Mouse (Mus musculus): ENCODE measurements at regions not wholly inside any gene's neighbourhood (a gene's known extent, or its start where the extent isn't known, plus 50 kb on each side); places are given as distances from the start of the nearest gene placed in this dataset.
A peak's percentile ranks its signal among the peaks of the same experiment; 100 is the strongest.

DNA sequence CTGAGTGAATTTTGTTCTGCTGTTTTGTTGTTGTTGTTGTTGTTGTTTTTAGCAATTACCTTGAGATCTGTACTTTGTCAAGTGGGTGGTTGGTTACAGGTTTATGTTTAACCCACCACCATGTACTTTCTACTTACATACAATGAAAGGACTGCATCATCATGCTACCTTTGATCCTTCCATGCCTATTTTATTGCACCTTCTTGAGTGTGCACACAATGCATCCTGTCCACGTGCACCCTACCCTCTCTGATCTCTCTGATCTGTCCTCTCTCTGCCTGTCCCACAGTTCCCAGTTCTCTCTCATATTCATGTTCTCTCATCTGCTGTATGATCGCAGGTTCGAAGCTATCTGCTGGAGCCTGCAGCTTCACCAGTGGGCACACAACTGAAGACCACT, 59.9 kb upstream of the Gas1 start:
- WGBS: 90% methylated on average over 3 of the region's 3 CpGs
- ATAC-seq (ENCODE audit: insufficient number of reproducible peaks, insufficient read depth, low FRiP score, low TSS enrichment, low read depth): no peak
- no peak overlapping the region for H3K9ac ChIP-seq

DNA sequence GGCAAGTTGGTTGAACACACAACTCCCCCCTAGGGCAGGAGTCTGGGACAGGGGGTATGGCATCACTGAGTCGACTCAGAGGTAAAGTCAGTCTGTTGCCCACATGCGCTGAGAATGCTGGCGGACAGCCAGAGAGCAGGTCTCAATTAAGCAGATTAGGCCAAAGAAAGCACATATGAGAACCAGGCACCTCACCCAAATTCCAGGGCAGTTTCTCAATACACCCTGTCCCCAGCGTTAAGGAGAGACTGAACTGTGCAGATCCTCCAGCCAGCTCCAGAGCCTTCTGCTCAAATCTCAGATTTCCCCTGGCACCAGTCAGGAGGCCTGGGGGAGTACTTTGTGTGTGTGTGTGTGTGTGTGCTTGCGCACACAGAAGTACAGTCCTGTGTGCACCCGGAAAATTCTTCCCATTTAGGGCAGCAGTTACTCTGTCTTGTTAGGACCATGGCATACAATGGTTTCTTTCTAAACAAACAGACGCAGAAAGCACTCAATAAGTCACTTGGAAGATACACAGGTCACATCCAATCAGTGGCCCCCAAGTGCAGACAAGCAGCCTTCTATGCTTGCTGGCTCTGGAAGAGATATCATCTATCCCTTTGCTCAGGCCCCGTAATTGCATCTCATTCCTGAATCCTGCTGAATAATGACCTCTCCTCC, 65.4 kb upstream of the Gas1 start:
- peak; percentile 83 for ATAC-seq (ENCODE audit: insufficient number of reproducible peaks, insufficient read depth, low FRiP score, low TSS enrichment, low read depth)
- peak overlapping the region; percentile 96 for H3K27ac ChIP-seq
- H3K9ac ChIP-seq: no peak overlapping the region
- peaks cover 5% of the 10 kb centered on the region; the same call in 1 of the 2 replicates for H3K9me3 ChIP-seq
- H3K27me3 ChIP-seq: no peaks in the 10 kb centered on the region
- H3K4me3 ChIP-seq: peak overlapping the region; percentile 7; the same call in 1 of the 2 replicates
- 10% methylated on average over 8 of the region's 8 CpGs for WGBS
- H3K4me1 ChIP-seq: peaks cover 43% of the 10 kb centered on the region
- no peaks in the 10 kb centered on the region for H3K36me3 ChIP-seq
- peak overlapping the region; percentile 44 for H3K4me2 ChIP-seq

More for the DNA sequence above, 59.9 kb upstream of the Gas1 start:
- Histone ChIP-seq H3K9me3 (peaks cover 5% of the 10 kb centered on the region; the same call in 1 of the 2 replicates), H3K27me3 (no peaks in the 10 kb centered on the region), H3K4me3 (no peak overlapping the region), H3K4me1 (peaks cover 24% of the 10 kb centered on the region), H3K4me2 (no peak overlapping the region), H3K36me3 (no peaks in the 10 kb centered on the region), H3K27ac (no peak overlapping the region)

DNA sequence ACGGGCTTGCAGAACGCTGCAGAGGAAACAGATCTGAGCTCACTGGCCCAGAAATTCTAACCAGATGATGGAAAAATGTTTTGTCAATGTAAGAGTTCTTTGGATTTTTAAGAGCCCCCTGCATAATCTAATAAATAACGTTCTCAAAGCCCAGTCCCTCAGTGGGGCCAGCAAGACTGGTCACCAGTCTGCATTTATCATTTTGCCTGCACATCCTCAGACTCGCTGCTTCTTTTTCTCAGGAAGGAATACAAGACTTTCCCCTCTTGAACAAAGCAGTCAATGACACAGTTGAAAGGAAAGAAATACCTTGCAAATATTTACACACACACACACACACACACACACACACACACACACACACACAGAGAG, 65.9 kb upstream of the Gas1 start:
- H3K4me1 ChIP-seq: peaks cover 43% of the 10 kb centered on the region
- H3K9me3 ChIP-seq: peaks cover 5% of the 10 kb centered on the region; the same call in 1 of the 2 replicates
- H3K4me3 ChIP-seq: no peak overlapping the region
- no peak for ATAC-seq (ENCODE audit: insufficient number of reproducible peaks, insufficient read depth, low FRiP score, low TSS enrichment, low read depth)
- 10% methylated on average over 4 of the region's 4 CpGs for WGBS
- H3K27me3 ChIP-seq: no peaks in the 10 kb centered on the region
- peak overlapping the region; percentile 96 for H3K27ac ChIP-seq
- no peak overlapping the region for H3K9ac ChIP-seq
- H3K4me2 ChIP-seq: peak overlapping the region; percentile 44
- no peaks in the 10 kb centered on the region for H3K36me3 ChIP-seq

DNA sequence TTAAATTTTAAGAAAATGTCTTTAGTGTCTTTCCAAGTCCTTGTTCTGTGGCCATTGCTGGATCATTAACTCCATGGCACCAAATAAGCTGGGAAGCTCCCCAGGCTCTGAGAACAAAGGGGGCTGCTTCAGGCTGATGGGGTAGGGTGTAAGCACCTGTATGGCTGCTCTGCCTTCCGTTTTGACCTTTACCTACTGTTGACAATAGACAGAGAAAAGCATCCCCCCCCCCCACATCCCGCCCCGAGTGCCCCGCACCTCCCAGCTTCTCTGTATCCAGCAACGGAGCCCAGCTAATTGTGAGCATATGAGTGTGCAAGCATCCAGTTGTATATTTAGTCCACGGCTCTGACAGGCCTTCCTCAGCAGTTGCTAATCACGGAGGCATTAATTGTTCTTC, 78.0 kb upstream of the Gas1 start:
- H3K9me3 ChIP-seq: no peaks in the 10 kb centered on the region
- no peaks in the 10 kb centered on the region for H3K27me3 ChIP-seq
- no peaks in the 10 kb centered on the region for H3K36me3 ChIP-seq
- no peak overlapping the region for H3K4me3 ChIP-seq
- no peak for ATAC-seq (ENCODE audit: insufficient number of reproducible peaks, insufficient read depth, low FRiP score, low TSS enrichment, low read depth)
- H3K9ac ChIP-seq: peak overlapping the region; percentile 49; the same call in 1 of the 2 replicates
- 10% methylated on average over 7 of the region's 7 CpGs for WGBS
- H3K4me1 ChIP-seq: peaks cover 45% of the 10 kb centered on the region
- H3K27ac ChIP-seq: peak overlapping the region; percentile 89
- peak overlapping the region; percentile 28 for H3K4me2 ChIP-seq

DNA sequence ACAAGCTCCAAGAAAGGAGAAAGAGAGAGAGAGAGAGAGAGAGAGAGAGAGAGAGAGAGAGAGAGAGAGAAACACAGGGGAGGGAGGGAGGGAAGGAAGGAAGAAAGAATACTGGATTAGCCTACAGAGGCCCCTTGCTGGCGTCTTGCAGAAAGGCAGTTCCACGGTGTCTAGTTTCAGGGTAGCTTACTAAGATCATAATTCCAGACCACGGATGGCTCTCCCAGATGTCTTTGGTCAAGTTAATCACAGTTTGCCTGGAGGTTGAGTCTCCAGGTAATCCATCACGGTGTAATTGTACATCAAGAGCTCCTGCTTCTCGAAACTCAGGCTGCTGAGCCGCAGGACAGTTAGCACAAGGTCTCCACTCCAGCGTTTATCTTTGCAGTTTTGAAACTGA, 78.5 kb upstream of the Gas1 start:
- Histone ChIP-seq H3K27me3 (no peaks in the 10 kb centered on the region), H3K9ac (no peak overlapping the region), H3K4me3 (no peak overlapping the region), H3K4me1 (peaks cover 45% of the 10 kb centered on the region), H3K4me2 (peak overlapping the region; percentile 28; the same call in 1 of the 2 replicates), H3K36me3 (no peaks in the 10 kb centered on the region), H3K9me3 (no peaks in the 10 kb centered on the region), H3K27ac (peak overlapping the region; percentile 89)
- no peak for ATAC-seq (ENCODE audit: insufficient number of reproducible peaks, insufficient read depth, low FRiP score, low TSS enrichment, low read depth)
- 3% methylated on average over 7 of the region's 7 CpGs for WGBS

DNA sequence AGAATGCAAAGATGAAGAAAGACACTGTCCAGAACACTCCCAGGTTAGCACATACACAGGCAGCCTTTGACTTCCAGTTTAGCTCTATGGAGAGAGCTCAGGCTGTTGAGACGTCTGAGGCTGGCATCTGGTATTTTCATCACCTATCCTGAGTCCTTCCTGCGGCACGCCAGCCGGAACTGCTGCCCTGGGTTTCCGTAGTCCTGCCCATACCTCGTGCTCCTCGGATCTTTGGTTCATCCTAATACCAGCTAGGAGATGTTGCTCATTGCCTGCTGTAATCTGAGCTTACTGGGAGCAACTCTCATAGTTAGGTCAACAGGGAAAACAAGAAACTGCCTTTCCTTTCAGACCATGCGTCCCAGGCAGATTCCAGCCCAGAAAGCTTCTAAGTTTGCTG, 79.8 kb upstream of the Gas1 start:
- ATAC-seq (ENCODE audit: insufficient number of reproducible peaks, insufficient read depth, low FRiP score, low TSS enrichment, low read depth): no peak
- Histone ChIP-seq H3K4me2 (no peak overlapping the region), H3K4me1 (peaks cover 42% of the 10 kb centered on the region), H3K36me3 (no peaks in the 10 kb centered on the region), H3K4me3 (no peak overlapping the region), H3K9me3 (no peaks in the 10 kb centered on the region), H3K27ac (peak overlapping the region; percentile 89), H3K9ac (no peak overlapping the region), H3K27me3 (no peaks in the 10 kb centered on the region)
- 26% methylated on average over 8 of the region's 8 CpGs for WGBS

DNA sequence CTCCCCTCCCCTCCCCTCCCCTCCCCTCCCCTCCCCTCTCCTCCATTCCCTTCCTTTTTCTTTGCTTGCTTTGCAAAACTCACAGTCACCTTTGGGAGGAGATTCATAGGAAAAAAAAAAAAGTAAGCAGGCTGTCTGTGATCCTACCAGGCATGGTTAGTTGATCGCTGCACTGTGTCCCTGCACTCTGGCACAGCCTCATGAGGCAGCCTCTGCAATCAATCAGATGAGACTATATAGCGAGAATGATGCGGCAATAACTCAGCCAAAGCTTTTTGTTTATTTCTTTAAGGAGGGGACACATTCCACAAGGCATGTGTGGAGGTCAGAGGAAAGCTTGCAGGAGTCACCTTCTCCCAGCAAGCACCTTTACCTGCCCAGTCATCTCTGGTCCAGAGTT, 80.7 kb upstream of the Gas1 start:
- no peaks in the 10 kb centered on the region for H3K36me3 ChIP-seq
- no peak overlapping the region for H3K4me3 ChIP-seq
- WGBS: 50% methylated on average over 3 of the region's 3 CpGs
- H3K9me3 ChIP-seq: no peaks in the 10 kb centered on the region
- no peaks in the 10 kb centered on the region for H3K27me3 ChIP-seq
- H3K4me1 ChIP-seq: peaks cover 50% of the 10 kb centered on the region
- H3K27ac ChIP-seq: peak overlapping the region; percentile 68
- ATAC-seq (ENCODE audit: insufficient number of reproducible peaks, insufficient read depth, low FRiP score, low TSS enrichment, low read depth): no peak
- H3K9ac ChIP-seq: no peak overlapping the region
- H3K4me2 ChIP-seq: no peak overlapping the region

DNA sequence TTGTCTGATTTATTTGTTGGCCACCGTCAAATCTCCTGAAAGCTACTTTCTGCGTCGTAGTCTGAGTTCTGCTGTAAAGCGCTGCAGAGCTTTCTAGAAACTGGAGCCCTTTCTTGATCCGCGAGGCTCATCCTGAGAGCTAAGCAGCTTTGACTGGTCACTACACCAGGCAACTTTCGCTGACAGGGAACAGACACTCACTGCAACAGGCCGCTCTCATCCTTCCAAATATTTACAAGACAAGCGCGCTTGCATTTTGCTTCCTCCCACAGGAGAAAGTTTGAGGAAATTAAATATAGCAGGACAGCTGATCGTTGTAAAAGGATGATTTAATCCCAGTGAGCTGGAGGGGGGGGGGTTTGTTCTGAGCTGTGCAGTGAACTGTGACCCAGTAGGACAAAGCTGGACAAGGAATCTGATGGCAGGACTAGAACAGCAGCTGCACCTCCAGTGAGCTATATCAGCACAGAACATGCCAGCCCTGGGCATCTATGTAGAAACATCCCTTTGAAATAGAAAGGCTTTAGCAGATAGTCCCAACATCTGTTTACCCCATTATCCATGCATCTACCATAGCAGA, 85.4 kb upstream of the Gas1 start:
- Histone ChIP-seq H3K27me3 (no peaks in the 10 kb centered on the region), H3K9me3 (no peaks in the 10 kb centered on the region), H3K4me1 (peaks cover 21% of the 10 kb centered on the region), H3K27ac (no peak overlapping the region), H3K9ac (no peak overlapping the region), H3K36me3 (no peaks in the 10 kb centered on the region), H3K4me2 (no peak overlapping the region), H3K4me3 (no peak overlapping the region)
- ATAC-seq (ENCODE audit: insufficient number of reproducible peaks, insufficient read depth, low FRiP score, low TSS enrichment, low read depth): no peak
- 76% methylated on average over 11 of the region's 11 CpGs for WGBS

DNA sequence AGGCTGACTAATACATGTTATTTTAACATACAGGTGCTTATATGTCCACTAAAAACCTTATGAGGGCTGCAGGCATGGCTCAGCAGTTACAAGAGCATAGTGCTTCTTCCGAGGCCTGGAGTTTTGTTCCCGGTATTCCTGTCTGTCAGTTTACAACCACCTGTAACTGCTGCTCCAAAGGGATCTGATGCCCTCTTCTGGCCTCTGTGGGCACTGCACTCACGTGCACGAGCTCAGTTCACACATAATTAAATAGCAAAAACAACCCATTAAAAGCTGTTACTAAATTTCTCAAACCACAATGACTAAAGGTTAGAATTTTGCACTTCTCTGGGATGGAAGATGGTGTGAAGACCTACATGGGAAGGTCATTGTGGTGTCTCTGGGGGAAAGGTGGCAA, 87.3 kb upstream of the Gas1 start:
- H3K27ac ChIP-seq: no peak overlapping the region
- no peak for ATAC-seq (ENCODE audit: insufficient number of reproducible peaks, insufficient read depth, low FRiP score, low TSS enrichment, low read depth)
- H3K4me3 ChIP-seq: no peak overlapping the region
- peaks cover 21% of the 10 kb centered on the region for H3K4me1 ChIP-seq
- WGBS: 93% methylated on average over 4 of the region's 4 CpGs
- H3K9me3 ChIP-seq: no peaks in the 10 kb centered on the region
- no peak overlapping the region for H3K9ac ChIP-seq
- H3K36me3 ChIP-seq: no peaks in the 10 kb centered on the region
- H3K27me3 ChIP-seq: no peaks in the 10 kb centered on the region
- no peak overlapping the region for H3K4me2 ChIP-seq

DNA sequence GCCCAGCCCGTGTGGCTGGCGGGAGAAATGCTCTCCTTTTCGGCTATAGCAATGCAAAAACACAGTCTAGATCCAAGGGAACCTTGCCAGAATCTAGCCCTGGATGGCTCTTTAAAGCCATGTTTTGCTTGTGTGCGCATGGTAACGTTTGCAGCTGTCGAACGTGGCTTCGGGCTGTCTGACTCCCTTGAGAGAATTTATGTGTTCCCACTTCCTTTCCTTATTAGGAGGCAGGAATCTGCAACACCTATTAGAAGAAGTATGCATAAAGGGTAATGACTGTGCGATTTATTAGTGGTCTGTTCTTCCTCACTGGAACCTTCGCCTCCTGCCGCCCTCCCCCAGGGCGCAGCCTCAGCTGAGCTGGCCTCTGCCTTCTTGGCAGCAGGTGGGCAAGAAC, 90.4 kb upstream of the Gas1 start:
- no peak overlapping the region for H3K9ac ChIP-seq
- 25% methylated on average over 12 of the region's 12 CpGs for WGBS
- no peak for ATAC-seq (ENCODE audit: insufficient number of reproducible peaks, insufficient read depth, low FRiP score, low TSS enrichment, low read depth)
- H3K4me3 ChIP-seq: no peak overlapping the region
- H3K4me1 ChIP-seq: peaks cover 16% of the 10 kb centered on the region
- peak overlapping the region; percentile 55 for H3K27ac ChIP-seq
- no peaks in the 10 kb centered on the region for H3K9me3 ChIP-seq
- no peaks in the 10 kb centered on the region for H3K36me3 ChIP-seq
- no peaks in the 10 kb centered on the region for H3K27me3 ChIP-seq
- no peak overlapping the region for H3K4me2 ChIP-seq

DNA sequence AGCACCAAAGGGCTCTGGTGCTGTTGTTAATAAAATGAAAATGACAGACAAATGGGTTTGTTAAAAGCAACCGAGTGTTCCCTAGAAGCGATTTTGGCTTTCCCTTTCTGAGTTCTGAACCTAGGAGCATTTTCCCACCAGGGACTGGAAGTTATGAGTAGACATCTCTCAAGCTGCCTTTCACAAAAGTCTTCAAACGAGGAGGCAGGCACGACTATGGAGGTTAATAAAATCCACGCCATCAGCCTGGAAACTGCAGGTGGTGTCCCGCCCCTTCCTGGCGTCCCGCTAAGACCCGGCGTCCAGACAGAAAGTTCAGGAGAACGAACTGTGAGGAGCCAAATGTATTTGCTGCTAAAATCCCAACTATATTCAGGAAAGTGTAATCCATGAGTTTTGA, 91.1 kb upstream of the Gas1 start:
- 78% methylated on average over 11 of the region's 11 CpGs for whole genome bisulfite sequencing
- no peak overlapping the region for H3K4me2 ChIP-seq
- ATAC-seq (ENCODE audit: insufficient number of reproducible peaks, insufficient read depth, low FRiP score, low TSS enrichment, low read depth): no peak
- no peak overlapping the region for H3K9ac ChIP-seq
- H3K36me3 ChIP-seq: no peaks in the 10 kb centered on the region
- H3K4me1 ChIP-seq: peaks cover 13% of the 10 kb centered on the region
- no peaks in the 10 kb centered on the region for H3K9me3 ChIP-seq
- no peaks in the 10 kb centered on the region for H3K27me3 ChIP-seq
- peak overlapping the region; percentile 55 for H3K27ac ChIP-seq
- H3K4me3 ChIP-seq: no peak overlapping the region

DNA sequence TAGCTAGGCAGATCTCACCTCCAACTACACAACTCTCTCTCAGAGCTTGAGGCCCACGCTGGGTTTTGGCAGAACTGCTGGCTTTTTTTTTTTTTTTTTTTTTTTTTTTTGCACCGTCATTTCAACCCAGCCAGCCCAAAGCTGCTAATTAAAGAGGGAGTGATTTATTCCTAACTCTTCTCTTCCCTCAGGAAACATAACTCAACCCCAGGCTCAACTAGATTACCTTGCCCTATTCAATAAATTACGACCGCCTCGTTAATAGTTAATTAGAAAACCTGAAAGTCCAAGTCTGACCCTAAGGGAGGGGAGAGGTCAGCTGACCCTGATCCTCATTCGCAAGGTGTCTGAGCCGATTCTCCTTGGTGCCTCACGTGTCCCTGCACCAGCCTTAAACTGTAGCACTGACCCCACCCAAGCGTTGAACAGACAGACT, 92.3 kb upstream of the Gas1 start:
- no peak overlapping the region for H3K27ac ChIP-seq
- H3K9me3 ChIP-seq: peaks cover 6% of the 10 kb centered on the region; the same call in 1 of the 2 replicates
- no peak overlapping the region for H3K4me2 ChIP-seq
- WGBS: 69% methylated on average over 9 of the region's 9 CpGs
- peaks cover 13% of the 10 kb centered on the region for H3K4me1 ChIP-seq
- H3K36me3 ChIP-seq: no peaks in the 10 kb centered on the region
- H3K4me3 ChIP-seq: no peak overlapping the region
- H3K9ac ChIP-seq: no peak overlapping the region
- H3K27me3 ChIP-seq: no peaks in the 10 kb centered on the region
- no peak for ATAC-seq (ENCODE audit: insufficient number of reproducible peaks, insufficient read depth, low FRiP score, low TSS enrichment, low read depth)

Measured in embryonic facial prominence, embryonic 13.5 days (tissue).